Mouse (Mus musculus) urinary bladder, adult 2 months (tissue): ENCODE data around the gene Hdac6. TPM values are rescaled to one million over a fixed set of nuclear protein-coding genes. Genes with fewer than 3 reads are reported as not detected.
"Not testable (repeated sequence)": the region's sequence is repeated elsewhere in the genome, so short reads cannot be mapped to it uniquely, and the experiment has no call there.

Experiments used
- DNase-seq: peaks from one replicate; pipeline ENCODE4 v3.0.0; 2022; ENCODE audit warnings: low spot score
- polyA plus RNA-seq: library from polyadenylated mRNA; depleted of rRNA; stranded (reverse); fragments of >200 nt; gene quantifications from 2 replicates; pipeline ENCODE4 v1.2.3, GENCODE M21; 2012; rRNA removed

Hdac6 gene
- polyA plus RNA-seq, 1 experiment, result 20.9 TPM

- no peak for DNase-seq
Measured at GRCm38 (mm10) chrX:7919601-7920383, 27.9 kb downstream of the Hdac6 start, which contains the start of gene Pcsk1n. Pcsk1n (plus strand) TSS chrX:7919822.

GRCm38 (mm10) chrX:7917960-7918359 lies 29.7 kb downstream of the Hdac6 start:
- DNase-seq, result not testable (repeated sequence)

- not testable (repeated sequence) for DNase-seq
Measured at GRCm38 (mm10) chrX:7915669-7916068, 32.0 kb downstream of the Hdac6 start.

GRCm38 (mm10) chrX:7910473-7910872 lies 37.2 kb downstream of the Hdac6 start:
- no peak for DNase-seq

- DNase-seq, result not testable (repeated sequence)
Measured at GRCm38 (mm10) chrX:7909242-7909641, 38.4 kb downstream of the Hdac6 start, which contains the start of gene Gm10490. Gm10490 (plus strand) TSS chrX:7909542.

- no peak for DNase-seq
Measured at GRCm38 (mm10) chrX:7907735-7908134, 40.0 kb downstream of the Hdac6 start, which contains the start of gene Gm10491. Gm10491 (minus strand) TSS chrX:7907835.

- no peak for DNase-seq
Measured at GRCm38 (mm10) chrX:7904441-7904840, 43.2 kb downstream of the Hdac6 start.

- DNase-seq, result peak; percentile 54
Measured at GRCm38 (mm10) chrX:7898880-7899874, 48.5 kb downstream of the Hdac6 start, which contains the start of the genes Pqbp1 and Timm17b. Pqbp1 (minus strand) TSS chrX:7899269. Timm17b (plus strand) TSS chrX:7899357.

GRCm38 (mm10) chrX:7898211-7898610 lies 49.5 kb downstream of the Hdac6 start:
- no peak for DNase-seq

- DNase-seq, result peak; percentile 58
Measured at GRCm38 (mm10) chrX:7883841-7884567, 63.7 kb downstream of the Hdac6 start, which contains the start of gene Slc35a2. Slc35a2 (plus strand) TSS chrX:7884028.

Other genes starting within 250 kb of the Hdac6 start
- gene Wdr45, start 233.6 kb downstream of the Hdac6 start, polyA plus RNA-seq, result 48.8 and 56.1 TPM in 2 replicates
- 0.44 TPM in 1 of 2 replicates, not detected in the other for gene Gm45208, start 225.6 kb downstream of the Hdac6 start, polyA plus RNA-seq
- gene Praf2, start 219.4 kb downstream of the Hdac6 start, polyA plus RNA-seq, result 30.8 and 37.7 TPM in 2 replicates
- gene Ccdc120, start 197.0 kb downstream of the Hdac6 start, polyA plus RNA-seq, result 16.9 and 17.2 TPM in 2 replicates
- gene Tfe3, start 185.3 kb downstream of the Hdac6 start, polyA plus RNA-seq, result 11.2 and 23.7 TPM in 2 replicates
- gene Gripap1, start 158.1 kb downstream of the Hdac6 start, polyA plus RNA-seq, result 49.5 and 53.1 TPM in 2 replicates
- gene Kcnd1, start 125.6 kb downstream of the Hdac6 start, polyA plus RNA-seq, result 1.7 and 2.4 TPM in 2 replicates
- gene Otud5, start 106.5 kb downstream of the Hdac6 start, polyA plus RNA-seq, result 31.4 and 43.4 TPM in 2 replicates
- gene Pim2, start 69.6 kb downstream of the Hdac6 start, polyA plus RNA-seq, result 8.8 and 10.8 TPM in 2 replicates
- gene Slc35a2, start 63.9 kb downstream of the Hdac6 start, polyA plus RNA-seq, result 43.3 and 68.2 TPM in 2 replicates
- gene Pqbp1, start 48.6 kb downstream of the Hdac6 start, polyA plus RNA-seq, result 84.2 and 90.7 TPM in 2 replicates
- gene Timm17b, start 48.5 kb downstream of the Hdac6 start, polyA plus RNA-seq, result 22.2 and 23.7 TPM in 2 replicates
- not detected in 2 replicates for gene Gm10491, start 40.1 kb downstream of the Hdac6 start, polyA plus RNA-seq
- not detected in 2 replicates for gene Gm10490, start 38.3 kb downstream of the Hdac6 start, polyA plus RNA-seq
- 0.51 and 0.66 TPM in 2 replicates for gene Pcsk1n, start 28.1 kb downstream of the Hdac6 start, polyA plus RNA-seq
- not detected in 2 replicates for gene Eras, start 19.3 kb downstream of the Hdac6 start, polyA plus RNA-seq
- gene Gata1, start 30.2 kb upstream of the Hdac6 start, polyA plus RNA-seq, result 0.18 and 0.26 TPM in 2 replicates
- not detected in 2 replicates for gene Glod5, start 70.6 kb upstream of the Hdac6 start, polyA plus RNA-seq
- 11.8 and 13.0 TPM in 2 replicates for gene Suv39h1, start 126.9 kb upstream of the Hdac6 start, polyA plus RNA-seq
- gene Was, start 142.6 kb upstream of the Hdac6 start, polyA plus RNA-seq, result 3.8 and 3.9 TPM in 2 replicates
- gene Wdr13, start 185.0 kb upstream of the Hdac6 start, polyA plus RNA-seq, result 73.3 and 77.8 TPM in 2 replicates
- gene Rbm3, start 198.0 kb upstream of the Hdac6 start, polyA plus RNA-seq, result 281 and 318 TPM in 2 replicates
- 11.2 and 11.7 TPM in 2 replicates for gene Tbc1d25, start 228.3 kb upstream of the Hdac6 start, polyA plus RNA-seq
- gene Ebp, start 245.6 kb upstream of the Hdac6 start, polyA plus RNA-seq, result 30.5 and 33.0 TPM in 2 replicates